Mouse (Mus musculus) liver, embryonic 11.5 days (tissue): Measurements from ENCODE around the gene Chpf2. TPM values are rescaled to one million over a fixed set of nuclear protein-coding genes. Genes with fewer than 3 reads are reported as not detected.
"Not testable (repeated sequence)": the region's sequence is repeated elsewhere in the genome, so short reads cannot be mapped to it uniquely, and the experiment has no call there.

Experiments
- ATAC-seq: fragments of 200-750 bp; cut with Nextera tagmentation; replicated peaks from 2 replicates; pipeline ENCODE4 v1.8.0; 2017; ENCODE audit warnings: moderate number of reproducible peaks, mild to moderate bottlenecking, moderate TSS enrichment, moderate library complexity; ENCODE audit not compliant: low FRiP score
- DNase-seq: peaks from one replicate; pipeline ENCODE4 v3.0.0-alpha.2; 2017; ENCODE audit warnings: low spot score
- H3K27ac ChIP-seq: fragments of 300-500 bp; sonication (generic); 2 replicates; pipeline ENCODE4 v1.5.1; 2014; ENCODE audit warnings: mild to moderate bottlenecking, low read depth, low read length, control low read depth
- H3K27me3 ChIP-seq: fragments of 300-500 bp; sonication (generic); replicated peaks from 2 replicates; pipeline ENCODE4 v1.6.1; 2014; ENCODE audit warnings: low read length, mixed read lengths; ENCODE audit not compliant: control insufficient read depth, insufficient read depth
- H3K36me3 ChIP-seq: fragments of 300-500 bp; sonication (generic); 2 replicates; pipeline ENCODE4 v1.6.1; 2014; ENCODE audit warnings: mild to moderate bottlenecking, low read length, moderate library complexity, mixed read lengths; ENCODE audit not compliant: control insufficient read depth, insufficient read depth
- H3K4me1 ChIP-seq: fragments of 300-500 bp; sonication (generic); replicated peaks from 2 replicates; pipeline ENCODE4 v1.6.1; 2014; ENCODE audit warnings: low read length, mixed read lengths; ENCODE audit not compliant: control insufficient read depth, insufficient read depth
- H3K4me2 ChIP-seq: fragments of 300-500 bp; sonication (generic); 2 replicates; pipeline ENCODE4 v1.6.1; 2014; ENCODE audit warnings: mild to moderate bottlenecking, control low read depth, moderate library complexity
- H3K4me3 ChIP-seq: fragments of 300-500 bp; sonication (generic); 2 replicates; pipeline ENCODE4 v1.5.1; 2014; ENCODE audit warnings: low read depth, low read length, control low read depth
- H3K9ac ChIP-seq: fragments of 300-500 bp; sonication (generic); 2 replicates; pipeline ENCODE4 v1.6.1; 2014; ENCODE audit warnings: low read depth, low read length, control low read depth
- H3K9me3 ChIP-seq: fragments of 300-500 bp; sonication (generic); 2 replicates; pipeline ENCODE4 v1.6.1; 2016; ENCODE audit warnings: low read length, inconsistent platforms, mixed read lengths; ENCODE audit not compliant: control insufficient read depth
- WGBS: fragments of 180-500 bp; shearing (Covaris S2); extraction: QIAGEN DNeasy Blood & Tissue Kit; methylation state at CpG from one replicate; pipeline ENCODE4 v1.1.7; 2014; 5-methylcytosine and 5-hydroxymethylcytosine counted together
- polyA plus RNA-seq: library from polyadenylated mRNA; unstranded; fragments of >200 nt; fragmentation: Nextera tagmentation; extraction: Ambion mirVana; gene quantifications from 2 replicates; pipeline ENCODE4 v1.2.1, GENCODE M21; 2014

The Chpf2 gene
- polyA plus RNA-seq, 1 experiment from 2014 or later = 14.6 TPM

GRCm38 (mm10) chr5:24553621-24554244 is 32.8 kb upstream of the Chpf2 start:
- H3K9ac ChIP-seq = no peak overlapping the region
- ATAC-seq = no peak
- no peak for DNase-seq
- H3K36me3 ChIP-seq = no peaks in the 10 kb centered on the region
- H3K27me3 ChIP-seq = peaks cover 28% of the 10 kb centered on the region
- no peaks in the 10 kb centered on the region for H3K4me1 ChIP-seq
- no peak overlapping the region for H3K4me3 ChIP-seq
- 56% methylated on average over 5 of the region's 5 CpGs for WGBS
- H3K27ac ChIP-seq = no peak overlapping the region
- no peak overlapping the region for H3K4me2 ChIP-seq
- H3K9me3 ChIP-seq = no peaks in the 10 kb centered on the region

- H3K4me2 ChIP-seq, DNase-seq, H3K36me3 ChIP-seq, H3K4me3 ChIP-seq, ATAC-seq, H3K27ac ChIP-seq, H3K9ac ChIP-seq, H3K4me1 ChIP-seq, H3K9me3 ChIP-seq: not testable (repeated sequence)
- peaks cover 21% of the 10 kb centered on the region for H3K27me3 ChIP-seq
- 89% methylated on average over 7 of the region's 7 CpGs for WGBS
Measured at GRCm38 (mm10) chr5:24555335-24555734, 31.2 kb upstream of the Chpf2 start.

GRCm38 (mm10) chr5:24556709-24557108 is 29.8 kb upstream of the Chpf2 start, which contains the start of gene 4931409K22Rik:
Gene 4931409K22Rik, minus strand, starts transcription at chr5:24556809.
- DNase-seq (no peak), ATAC-seq (no peak)
- no peak within 1 kb of the TSS for H3K4me3 ChIP-seq
- H3K9me3 ChIP-seq = no peaks in the 10 kb centered on the region
- no peaks in the 10 kb centered on the region for H3K4me1 ChIP-seq
- WGBS = 54% methylated on average over 2 of the region's 2 CpGs
- peaks cover 9% of the 10 kb centered on the region for H3K27me3 ChIP-seq
- H3K36me3 ChIP-seq = no peaks in the 10 kb centered on the region
- H3K27ac ChIP-seq = no peak within 1 kb of the TSS
- H3K4me2 ChIP-seq = no peak within 1 kb of the TSS
- H3K9ac ChIP-seq = no peak within 1 kb of the TSS

GRCm38 (mm10) chr5:24575948-24576347 is 10.6 kb upstream of the Chpf2 start:
- Histone ChIP-seq H3K4me2 (peak overlapping the region; percentile 77), H3K27me3 (no peaks in the 10 kb centered on the region), H3K27ac (no peak overlapping the region), H3K4me3 (peak overlapping the region; percentile 72), H3K9ac (peak overlapping the region; percentile 81; the same call in 1 of the 2 replicates), H3K4me1 (peaks cover 9% of the 10 kb centered on the region), H3K36me3 (peaks cover 26% of the 10 kb centered on the region), H3K9me3 (no peaks in the 10 kb centered on the region)
- WGBS = 86% methylated on average over 1 of the region's 1 CpGs
- ATAC-seq (no peak), DNase-seq (no peak)

- under 1% methylated on average over 32 of the region's 32 CpGs for WGBS
- peak; percentile 40; the same call in 1 of the 2 replicates for ATAC-seq
- H3K4me2 ChIP-seq = peak overlapping the region; percentile 77
- no peaks in the 10 kb centered on the region for H3K9me3 ChIP-seq
- H3K27ac ChIP-seq = peak overlapping the region; percentile 44; the same call in 1 of the 2 replicates
- peaks cover 9% of the 10 kb centered on the region for H3K4me1 ChIP-seq
- H3K9ac ChIP-seq = peak overlapping the region; percentile 81
- H3K36me3 ChIP-seq = peaks cover 25% of the 10 kb centered on the region
- peak overlapping the region; percentile 72 for H3K4me3 ChIP-seq
- no peaks in the 10 kb centered on the region for H3K27me3 ChIP-seq
- no peak for DNase-seq
Measured at GRCm38 (mm10) chr5:24576801-24577182, 9.7 kb upstream of the Chpf2 start.

- peak within 1 kb of the TSS; percentile 72 for H3K4me3 ChIP-seq
- peaks cover 19% of the 10 kb centered on the region for H3K36me3 ChIP-seq
- peak within 1 kb of the TSS; percentile 77 for H3K27ac ChIP-seq
- peaks cover 9% of the 10 kb centered on the region for H3K4me1 ChIP-seq
- H3K4me2 ChIP-seq = peak within 1 kb of the TSS; percentile 77
- H3K9me3 ChIP-seq = no peaks in the 10 kb centered on the region
- peak; percentile 99 for DNase-seq
- under 1% methylated on average over 48 of the region's 48 CpGs for WGBS
- H3K27me3 ChIP-seq = no peaks in the 10 kb centered on the region
- peak within 1 kb of the TSS; percentile 81 for H3K9ac ChIP-seq
- ATAC-seq = peak; percentile 96
Measured at GRCm38 (mm10) chr5:24577183-24577929, 9.2 kb upstream of the Chpf2 start, which contains the start of gene Abcf2. Gene Abcf2, minus strand, starts transcription at chr5:24577467.

GRCm38 (mm10) chr5:24578109-24578963 is 8.2 kb upstream of the Chpf2 start:
- DNase-seq = no peak
- Histone ChIP-seq H3K36me3 (peaks cover 14% of the 10 kb centered on the region), H3K4me2 (peak overlapping the region; percentile 70), H3K27me3 (no peaks in the 10 kb centered on the region), H3K4me3 (peak overlapping the region; percentile 72), H3K9me3 (no peaks in the 10 kb centered on the region), H3K9ac (peak overlapping the region; percentile 59), H3K27ac (peak overlapping the region; percentile 77), H3K4me1 (peaks cover 9% of the 10 kb centered on the region)
- WGBS = 41% methylated on average over 6 of the region's 6 CpGs
- ATAC-seq = no peak

GRCm38 (mm10) chr5:24586106-24586505 is 435 bp upstream of the Chpf2 start:
- Histone ChIP-seq H3K4me3 (peak overlapping the region; percentile 70), H3K4me1 (peaks cover 23% of the 10 kb centered on the region), H3K4me2 (peak overlapping the region; percentile 86), H3K9me3 (no peaks in the 10 kb centered on the region), H3K36me3 (0 out of 2 replicates have a peak, but pooled peaks cover 4% of the 10 kb centered on the region), H3K27ac (peak overlapping the region; percentile 58; the same call in 1 of the 2 replicates), H3K27me3 (no peaks in the 10 kb centered on the region), H3K9ac (peak overlapping the region; percentile 70)
- DNase-seq (no peak), ATAC-seq (no peak)
- WGBS = 14% methylated on average over 8 of the region's 8 CpGs
